Mouse (Mus musculus): Measurements from ENCODE around the gene Hpse2.

DNA sequence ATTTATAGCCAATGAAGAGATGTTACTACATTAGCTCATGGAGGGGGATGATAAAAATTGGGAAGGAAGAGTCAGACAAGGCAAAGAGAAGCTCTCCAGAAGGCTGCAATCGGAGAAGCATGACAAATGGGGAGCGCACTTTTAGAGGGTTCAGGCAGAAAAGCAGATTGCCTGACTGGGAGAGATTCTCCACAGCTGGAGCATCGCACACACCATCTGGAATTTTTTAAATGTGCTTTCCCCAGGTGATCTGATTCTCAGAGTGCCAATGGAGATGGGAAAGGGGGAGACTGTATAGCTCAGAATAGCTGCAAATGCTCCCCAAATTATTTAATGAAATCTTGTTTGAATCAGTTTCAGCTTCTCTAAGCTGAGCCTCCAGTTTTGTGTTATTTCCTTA is 156.4 kb downstream of the Hpse2 start:
- TF ChIP-seq CTCF (conservative IDR thresholded peaks at IDR 0.05; ENCODE audit: low read length) (no peak), POU5F1 (IDR thresholded peaks at IDR 0.05; ENCODE audit: borderline replicate concordance, low read length) (no peak), NANOG (IDR thresholded peaks at IDR 0.05; ENCODE audit: borderline replicate concordance, low read length) (no peak)

Data from E14TG2a.4 (cell line).